Mouse (Mus musculus) limb, embryonic 11.5 days (tissue): Measurements from ENCODE around the gene Pced1b. TPM values are rescaled to one million over a fixed set of nuclear protein-coding genes. Genes with fewer than 3 reads are reported as not detected.

ENCODE experiments used
- ATAC-seq: fragments of 200-750 bp; cut with Nextera tagmentation; 2 replicates; pipeline ENCODE4 v1.8.0; 2017; ENCODE audit warnings: low read depth; ENCODE audit not compliant: insufficient number of reproducible peaks, low FRiP score, low TSS enrichment
- DNase-seq: peaks from one replicate; pipeline ENCODE4 v3.0.0-alpha.2; 2015; ENCODE audit warnings: low spot score
- H3K27ac ChIP-seq: fragments of 300-500 bp; sonication (generic); replicated peaks from 2 replicates; pipeline ENCODE4 v1.5.1; 2014; ENCODE audit warnings: low read depth, mild to moderate bottlenecking, low read length
- H3K27me3 ChIP-seq: fragments of 300-500 bp; sonication (generic); 2 replicates; pipeline ENCODE4 v1.6.1; 2014; ENCODE audit warnings: mild to moderate bottlenecking, low read length, mixed read lengths; ENCODE audit not compliant: control insufficient read depth, insufficient read depth
- H3K36me3 ChIP-seq: fragments of 300-500 bp; sonication (generic); 2 replicates; pipeline ENCODE4 v1.6.1; 2014; ENCODE audit warnings: mild to moderate bottlenecking, low read length, moderate library complexity, mixed read lengths; ENCODE audit not compliant: control insufficient read depth, insufficient read depth
- H3K4me1 ChIP-seq: fragments of 300-500 bp; sonication (generic); 2 replicates; pipeline ENCODE4 v1.6.1; 2014; ENCODE audit warnings: low read length, mixed read lengths; ENCODE audit not compliant: control insufficient read depth, insufficient read depth
- H3K4me2 ChIP-seq: fragments of 300-500 bp; sonication (generic); 2 replicates; pipeline ENCODE4 v1.6.1; 2014; ENCODE audit warnings: low read depth, mild to moderate bottlenecking, moderate library complexity; ENCODE audit not compliant: severe bottlenecking
- H3K4me3 ChIP-seq: fragments of 300-500 bp; sonication (generic); 2 replicates; pipeline ENCODE4 v1.5.1; 2014; ENCODE audit warnings: low read depth, low read length
- H3K9ac ChIP-seq: fragments of 300-500 bp; sonication (generic); 2 replicates; pipeline ENCODE4 v1.6.1; 2014; ENCODE audit warnings: mild to moderate bottlenecking, low read length
- H3K9me3 ChIP-seq: fragments of 300-500 bp; sonication (generic); 2 replicates; pipeline ENCODE4 v1.6.1; 2016; ENCODE audit warnings: low read length; ENCODE audit not compliant: control insufficient read depth
- WGBS: fragments of 180-500 bp; shearing (Covaris S2); extraction: QIAGEN DNeasy Blood & Tissue Kit; methylation state at CpG from one replicate; pipeline ENCODE4 v1.1.7; 2014; 5-methylcytosine and 5-hydroxymethylcytosine counted together
- polyA plus RNA-seq: library from polyadenylated mRNA; unstranded; fragments of >200 nt; fragmentation: Nextera tagmentation; extraction: Ambion mirVana; gene quantifications from 2 replicates; pipeline ENCODE4 v1.2.1, GENCODE M21; 2014

Gene Pced1b
- polyA plus RNA-seq, 1 experiment from 2014 or later, result 4.2 TPM

- Histone ChIP-seq H3K4me2 (no peak overlapping the region), H3K4me1 (no peaks in the 10 kb centered on the region), H3K27me3 (no peaks in the 10 kb centered on the region), H3K9me3 (no peaks in the 10 kb centered on the region), H3K9ac (no peak overlapping the region), H3K36me3 (no peaks in the 10 kb centered on the region), H3K4me3 (no peak overlapping the region), H3K27ac (no peak overlapping the region)
- ATAC-seq (no peak), DNase-seq (no peak)
- 97% methylated on average over 2 of the region's 2 CpGs for WGBS
Observed at GRCm38 (mm10) chr15:97309533-97309932, 62.6 kb downstream of the Pced1b start.

- no peaks in the 10 kb centered on the region for H3K4me1 ChIP-seq
- 81% methylated on average over 9 of the region's 9 CpGs for whole genome bisulfite sequencing
- H3K27me3 ChIP-seq, result no peaks in the 10 kb centered on the region
- H3K4me2 ChIP-seq, result no peak overlapping the region
- H3K4me3 ChIP-seq, result no peak overlapping the region
- H3K9me3 ChIP-seq, result no peaks in the 10 kb centered on the region
- H3K27ac ChIP-seq, result no peak overlapping the region
- no peaks in the 10 kb centered on the region for H3K36me3 ChIP-seq
- no peak overlapping the region for H3K9ac ChIP-seq
- DNase-seq (no peak), ATAC-seq (no peak)
Observed at GRCm38 (mm10) chr15:97310251-97310650, 63.3 kb downstream of the Pced1b start.

GRCm38 (mm10) chr15:97311211-97311610 lies 64.3 kb downstream of the Pced1b start:
- DNase-seq (no peak), ATAC-seq (no peak)
- Histone ChIP-seq H3K27me3 (no peaks in the 10 kb centered on the region), H3K4me2 (no peak overlapping the region), H3K36me3 (no peaks in the 10 kb centered on the region), H3K9ac (no peak overlapping the region), H3K4me3 (no peak overlapping the region), H3K9me3 (no peaks in the 10 kb centered on the region), H3K27ac (no peak overlapping the region), H3K4me1 (no peaks in the 10 kb centered on the region; the same call in 1 of the 2 replicates)
- WGBS, result 86% methylated on average over 7 of the region's 7 CpGs

GRCm38 (mm10) chr15:97311937-97312336 lies 65.0 kb downstream of the Pced1b start:
- no peaks in the 10 kb centered on the region for H3K36me3 ChIP-seq
- DNase-seq (no peak), ATAC-seq (no peak)
- H3K9ac ChIP-seq, result no peak overlapping the region
- no peak overlapping the region for H3K27ac ChIP-seq
- no peaks in the 10 kb centered on the region for H3K9me3 ChIP-seq
- no peak overlapping the region for H3K4me3 ChIP-seq
- no peak overlapping the region for H3K4me2 ChIP-seq
- H3K27me3 ChIP-seq, result no peaks in the 10 kb centered on the region
- H3K4me1 ChIP-seq, result no peaks in the 10 kb centered on the region; the same call in 1 of the 2 replicates
- 91% methylated on average over 8 of the region's 8 CpGs for WGBS

- no peak overlapping the region for H3K27ac ChIP-seq
- 90% methylated on average over 14 of the region's 14 CpGs for WGBS
- H3K9ac ChIP-seq, result no peak overlapping the region
- H3K9me3 ChIP-seq, result no peaks in the 10 kb centered on the region
- no peaks in the 10 kb centered on the region for H3K36me3 ChIP-seq
- ATAC-seq (no peak), DNase-seq (no peak)
- no peak overlapping the region for H3K4me3 ChIP-seq
- H3K27me3 ChIP-seq, result no peaks in the 10 kb centered on the region
- no peaks in the 10 kb centered on the region; the same call in 1 of the 2 replicates for H3K4me1 ChIP-seq
- H3K4me2 ChIP-seq, result no peak overlapping the region
Observed at GRCm38 (mm10) chr15:97314720-97315421, 68.0 kb downstream of the Pced1b start.

GRCm38 (mm10) chr15:97315422-97315757 lies 68.5 kb downstream of the Pced1b start:
- Histone ChIP-seq H3K27me3 (no peaks in the 10 kb centered on the region), H3K27ac (no peak overlapping the region), H3K9me3 (no peaks in the 10 kb centered on the region), H3K4me1 (no peaks in the 10 kb centered on the region; the same call in 1 of the 2 replicates), H3K4me3 (no peak overlapping the region), H3K9ac (no peak overlapping the region), H3K36me3 (no peaks in the 10 kb centered on the region), H3K4me2 (no peak overlapping the region)
- DNase-seq (no peak), ATAC-seq (no peak)
- 91% methylated on average over 9 of the region's 9 CpGs for WGBS

GRCm38 (mm10) chr15:97318365-97319001 lies 71.6 kb downstream of the Pced1b start:
- Histone ChIP-seq H3K4me1 (no peaks in the 10 kb centered on the region; the same call in 1 of the 2 replicates), H3K36me3 (no peaks in the 10 kb centered on the region), H3K4me3 (no peak overlapping the region), H3K4me2 (no peak overlapping the region), H3K9me3 (no peaks in the 10 kb centered on the region), H3K27ac (no peak overlapping the region), H3K9ac (no peak overlapping the region), H3K27me3 (no peaks in the 10 kb centered on the region)
- no peak for DNase-seq
- 91% methylated on average over 21 of the region's 21 CpGs for WGBS
- no peak for ATAC-seq

- ATAC-seq (no peak), DNase-seq (no peak)
- Histone ChIP-seq H3K4me2 (no peak overlapping the region), H3K36me3 (no peaks in the 10 kb centered on the region), H3K27me3 (no peaks in the 10 kb centered on the region), H3K4me3 (no peak overlapping the region), H3K27ac (no peak overlapping the region), H3K4me1 (no peaks in the 10 kb centered on the region), H3K9ac (no peak overlapping the region), H3K9me3 (no peaks in the 10 kb centered on the region)
- WGBS, result 71% methylated on average over 5 of the region's 5 CpGs
Observed at GRCm38 (mm10) chr15:97322821-97323220, 75.9 kb downstream of the Pced1b start.
